Mouse (Mus musculus): Measurements from ENCODE around the gene Otog.

- TF ChIP-seq CTCF (IDR thresholded peaks at IDR 0.05; ENCODE audit: control insufficient read depth, insufficient read depth, low read length) (no peak), POLR2A (IDR thresholded peaks at IDR 0.05; ENCODE audit: borderline replicate concordance, control insufficient read depth, low read depth, low read length) (no peak)
These were observed 72.7 kb downstream of the Otog start for GRCm38 (mm10) chr7:46313486-46313885.
